In genomic region chr12:112654076-112654475, GRCm38 (mm10) we compare ENCODE assay signal across 19 mouse cellular contexts. TPM values are rescaled to one million over a fixed set of nuclear protein-coding genes. Genes with fewer than 3 reads are reported as not detected.
A peak's percentile ranks its signal among the peaks of the same experiment; 100 is the strongest.
DNase-seq lines count a peak whose midpoint lies in the region; ATAC-seq and TF ChIP-seq lines count a peak whose summit lies in the region.
"Had no signal": no experiment of that assay in that cellular context is flagged by ENCODE, and none has a peak within 500 bp of the region (broad histone marks: within the 10 kb centered on the region; RNA-seq: fewer than 3 reads in every experiment).

No protein-coding gene starts in this region.

- peaks cover 15% of the 10 kb centered on the region; the same call in 1 of the 2 replicates for H3K4me1 ChIP-seq in forebrain, embryonic 12.5 days
- H3K4me1 ChIP-seq in forebrain, embryonic 15.5 days: peaks cover 3% of the 10 kb centered on the region
- H3K4me1 ChIP-seq in heart, embryonic 16.5 days (ENCODE audit: control insufficient read depth, insufficient read depth, low read length): peaks cover 25% of the 10 kb centered on the region
- H3K4me1 ChIP-seq in kidney, embryonic 16.5 days (ENCODE audit: insufficient read depth, low read length): peaks cover 13% of the 10 kb centered on the region; the same call in 1 of the 2 replicates
- H3K4me1 ChIP-seq in kidney, embryonic 14.5 days (ENCODE audit: control insufficient read depth, insufficient read depth, low read length): 0 out of 2 replicates have a peak, but pooled peaks cover 6% of the 10 kb centered on the region
- peaks cover 59% of the 10 kb centered on the region for H3K4me1 ChIP-seq in E14TG2a.4 (replicated peaks; ENCODE audit: low read depth, low read length)

- no peak overlapping the region for H3K4me2 ChIP-seq in forebrain, embryonic 12.5 days
- no peak overlapping the region for H3K4me2 ChIP-seq in forebrain, embryonic 15.5 days (replicated peaks)
- no peak overlapping the region for H3K4me2 ChIP-seq in heart, embryonic 16.5 days (ENCODE audit: low read depth, low read length)
- H3K4me2 ChIP-seq in kidney, embryonic 16.5 days (replicated peaks; ENCODE audit: low read depth, low read length): no peak overlapping the region
- no peak overlapping the region for H3K4me2 ChIP-seq in kidney, embryonic 14.5 days (replicated peaks; ENCODE audit: low read depth, low read length)
- H3K4me2 ChIP-seq: limb, embryonic 13.5 days; midbrain, embryonic 15.5 days had no signal

- H3K9ac ChIP-seq in forebrain, embryonic 12.5 days: peak overlapping the region; percentile 4; the same call in 1 of the 2 replicates
- no peak overlapping the region for H3K9ac ChIP-seq in forebrain, embryonic 15.5 days (replicated peaks)
- 0 out of 2 replicates have a peak overlapping the region, but pooled peaks have one; percentile 35 for H3K9ac ChIP-seq in heart, embryonic 16.5 days (ENCODE audit: low read length)
- H3K9ac ChIP-seq in kidney, embryonic 16.5 days (replicated peaks; ENCODE audit: low read length): no peak overlapping the region
- no peak overlapping the region for H3K9ac ChIP-seq in kidney, embryonic 14.5 days (ENCODE audit: low read depth, low read length)
- H3K9ac ChIP-seq: forebrain, postnatal 0 days; limb, embryonic 13.5 days; liver, embryonic 14.5 days; midbrain, embryonic 15.5 days had no signal

- WGBS in forebrain, embryonic 12.5 days: 90% methylated on average over 5 of the region's 5 CpGs
- 83% methylated on average over 5 of the region's 5 CpGs for WGBS in forebrain, embryonic 15.5 days
- WGBS in heart, embryonic 16.5 days: 92% methylated on average over 5 of the region's 5 CpGs
- WGBS in kidney, embryonic 16.5 days: 77% methylated on average over 5 of the region's 5 CpGs
- WGBS in kidney, embryonic 14.5 days: 83% methylated on average over 5 of the region's 5 CpGs

- no peak for ATAC-seq in forebrain, embryonic 12.5 days (ENCODE audit: low FRiP score)
- no peak for ATAC-seq in forebrain, embryonic 15.5 days (replicated peaks)
- ATAC-seq in heart, embryonic 16.5 days (replicated peaks; ENCODE audit: extremely low read depth, insufficient read depth, low FRiP score): no peak
- ATAC-seq in kidney, embryonic 16.5 days (ENCODE audit: low FRiP score, low TSS enrichment): no peak
- no peak for ATAC-seq in kidney, embryonic 14.5 days (ENCODE audit: low FRiP score, low TSS enrichment)

- H3K4me3 ChIP-seq in forebrain, embryonic 12.5 days (replicated peaks): no peak overlapping the region
- no peak overlapping the region for H3K4me3 ChIP-seq in forebrain, embryonic 15.5 days
- no peak overlapping the region for H3K4me3 ChIP-seq in heart, embryonic 16.5 days (ENCODE audit: low read length)
- H3K4me3 ChIP-seq in kidney, embryonic 16.5 days (ENCODE audit: low read length): no peak overlapping the region
- H3K4me3 ChIP-seq in kidney, embryonic 14.5 days (ENCODE audit: low read length): no peak overlapping the region
- 0 out of 2 replicates have a peak overlapping the region, but pooled peaks have one; percentile 0 for H3K4me3 ChIP-seq in E14TG2a.4 (replicated peaks; ENCODE audit: low read length)
- H3K4me3 ChIP-seq: hindbrain, embryonic 10.5 days; limb, embryonic 13.5 days; midbrain, embryonic 15.5 days had no signal

- H3K27me3 ChIP-seq in forebrain, embryonic 12.5 days: no peaks in the 10 kb centered on the region
- no peaks in the 10 kb centered on the region for H3K27me3 ChIP-seq in forebrain, embryonic 15.5 days
- no peaks in the 10 kb centered on the region for H3K27me3 ChIP-seq in heart, embryonic 16.5 days (ENCODE audit: control insufficient read depth, insufficient read depth, low read length)
- H3K27me3 ChIP-seq in kidney, embryonic 16.5 days (ENCODE audit: insufficient read depth, low read length): no peaks in the 10 kb centered on the region
- no peaks in the 10 kb centered on the region for H3K27me3 ChIP-seq in kidney, embryonic 14.5 days (ENCODE audit: control insufficient read depth, insufficient read depth, low read length)
- H3K27me3 ChIP-seq in E14TG2a.4 (ENCODE audit: insufficient read depth, low read length): no peaks in the 10 kb centered on the region
- H3K27me3 ChIP-seq: limb, embryonic 13.5 days; midbrain, embryonic 15.5 days had no signal

- no peak for TF ChIP-seq CTCF in E14TG2a.4 (conservative IDR thresholded peaks at IDR 0.05; ENCODE audit: low read length)

- peak overlapping the region; percentile 36; the same call in 1 of the 2 replicates for H3K27ac ChIP-seq in forebrain, embryonic 12.5 days
- no peak overlapping the region for H3K27ac ChIP-seq in forebrain, embryonic 15.5 days (replicated peaks)
- H3K27ac ChIP-seq in heart, embryonic 16.5 days (ENCODE audit: low read length): peak overlapping the region; percentile 91
- H3K27ac ChIP-seq in kidney, embryonic 16.5 days (ENCODE audit: low read length): peak overlapping the region; percentile 39; the same call in 1 of the 2 replicates
- no peak overlapping the region; the same call in 1 of the 2 replicates for H3K27ac ChIP-seq in kidney, embryonic 14.5 days (ENCODE audit: low read depth, low read length)
- H3K27ac ChIP-seq: limb, embryonic 13.5 days; liver, embryonic 14.5 days; midbrain, embryonic 15.5 days; stomach, postnatal 0 days had no signal

- peaks cover 96% of the 10 kb centered on the region for H3K36me3 ChIP-seq in forebrain, embryonic 12.5 days (replicated peaks)
- peaks cover 60% of the 10 kb centered on the region for H3K36me3 ChIP-seq in forebrain, embryonic 15.5 days
- peaks cover 62% of the 10 kb centered on the region for H3K36me3 ChIP-seq in heart, embryonic 16.5 days (ENCODE audit: control insufficient read depth, insufficient read depth)
- H3K36me3 ChIP-seq in kidney, embryonic 16.5 days (ENCODE audit: insufficient read depth, low read length): peaks cover 84% of the 10 kb centered on the region
- H3K36me3 ChIP-seq in kidney, embryonic 14.5 days (ENCODE audit: control insufficient read depth, insufficient read depth, low read length): peaks cover 92% of the 10 kb centered on the region
- H3K36me3 ChIP-seq in E14TG2a.4 (ENCODE audit: insufficient read depth, low read length): peaks cover 95% of the 10 kb centered on the region

- DNase-seq in heart, adult 8-10 months (ENCODE audit: low spot score): no peak
- no peak for DNase-seq in testis, postnatal 10 days (ENCODE audit: low spot score)
- DNase-seq: adrenal gland, postnatal 14 days; forebrain, postnatal 0 days; gastrocnemius, postnatal 36 days; kidney, adult 8-10 months; right cerebral cortex, adult 18-20 months had no signal

- no peaks in the 10 kb centered on the region for H3K9me3 ChIP-seq in forebrain, embryonic 12.5 days
- H3K9me3 ChIP-seq in forebrain, embryonic 15.5 days: no peaks in the 10 kb centered on the region
- no peaks in the 10 kb centered on the region for H3K9me3 ChIP-seq in heart, embryonic 16.5 days (replicated peaks; ENCODE audit: control insufficient read depth, low read length)
- no peaks in the 10 kb centered on the region for H3K9me3 ChIP-seq in kidney, embryonic 16.5 days (ENCODE audit: low read length)
- H3K9me3 ChIP-seq in kidney, embryonic 14.5 days (ENCODE audit: control insufficient read depth, low read length): no peaks in the 10 kb centered on the region
- no peaks in the 10 kb centered on the region for H3K9me3 ChIP-seq in E14TG2a.4 (ENCODE audit: low read length)
- H3K9me3 ChIP-seq: G1E; hindbrain, embryonic 10.5 days; limb, embryonic 13.5 days; midbrain, embryonic 15.5 days had no signal

RNA-seq across cellular contexts. Expression of gene Siva1, which starts 9.6 kb away (rescaled TPM):
- 151 and 173 TPM in 2 replicates for polyA plus RNA-seq in forebrain, embryonic 12.5 days (2016; fragmentation: Nextera tagmentation; extraction: Ambion mirVana)
- 77.2 and 91.2 TPM in 2 replicates for polyA plus RNA-seq in forebrain, embryonic 15.5 days (2015; fragmentation: Nextera tagmentation; extraction: Ambion mirVana)
- 117 and 139 TPM in 2 replicates for polyA plus RNA-seq in heart, embryonic 16.5 days (2015; fragmentation: Nextera tagmentation; extraction: Ambion mirVana)
- 10 to 100 TPM; 28.3 to 35.2 (median 30.0) TPM for total RNA-seq in heart, adult 8-10 months (2022)
- polyA plus RNA-seq in kidney, embryonic 16.5 days (2015; fragmentation: Nextera tagmentation; extraction: Ambion mirVana): 273 and 296 TPM in 2 replicates
- 314 and 362 TPM in 2 replicates for polyA plus RNA-seq in kidney, embryonic 14.5 days (2014; fragmentation: Nextera tagmentation; extraction: Ambion mirVana)

RNA-seq across cellular contexts. Expression of gene Akt1, which starts 20.6 kb away (rescaled TPM):
- polyA plus RNA-seq in forebrain, embryonic 12.5 days (2016; fragmentation: Nextera tagmentation; extraction: Ambion mirVana): 47.0 and 71.6 TPM in 2 replicates
- 79.1 and 147 TPM in 2 replicates for polyA plus RNA-seq in forebrain, embryonic 15.5 days (2015; fragmentation: Nextera tagmentation; extraction: Ambion mirVana)
- polyA plus RNA-seq in heart, embryonic 16.5 days (2015; fragmentation: Nextera tagmentation; extraction: Ambion mirVana): 51.4 and 56.7 TPM in 2 replicates
- total RNA-seq in heart, adult 8-10 months (2022): 100 to 1,000 TPM; 161 to 195 (median 179) TPM
- polyA plus RNA-seq in kidney, embryonic 16.5 days (2015; fragmentation: Nextera tagmentation; extraction: Ambion mirVana): 49.5 TPM in 2 replicates
- polyA plus RNA-seq in kidney, embryonic 14.5 days (2014; fragmentation: Nextera tagmentation; extraction: Ambion mirVana): 50.8 and 58.5 TPM in 2 replicates

RNA-seq across cellular contexts. Expression of gene Zbtb42, which starts 24.6 kb away (rescaled TPM):
- polyA plus RNA-seq in forebrain, embryonic 12.5 days (2016; fragmentation: Nextera tagmentation; extraction: Ambion mirVana): 4.6 and 5.1 TPM in 2 replicates
- 0.98 TPM in 2 replicates for polyA plus RNA-seq in forebrain, embryonic 15.5 days (2015; fragmentation: Nextera tagmentation; extraction: Ambion mirVana)
- polyA plus RNA-seq in heart, embryonic 16.5 days (2015; fragmentation: Nextera tagmentation; extraction: Ambion mirVana): 4.9 and 6.9 TPM in 2 replicates
- 1 to 10 TPM; 4.0 to 5.5 (median 4.9) TPM for total RNA-seq in heart, adult 8-10 months (2022)
- polyA plus RNA-seq in kidney, embryonic 16.5 days (2015; fragmentation: Nextera tagmentation; extraction: Ambion mirVana): 6.4 and 7.0 TPM in 2 replicates
- polyA plus RNA-seq in kidney, embryonic 14.5 days (2014; fragmentation: Nextera tagmentation; extraction: Ambion mirVana): 3.8 and 5.7 TPM in 2 replicates

RNA-seq across cellular contexts. Expression of gene Adssl1, which starts 34.2 kb away (rescaled TPM):
- polyA plus RNA-seq in forebrain, embryonic 12.5 days (2016; fragmentation: Nextera tagmentation; extraction: Ambion mirVana): 2.0 and 2.8 TPM in 2 replicates
- 2.0 and 2.2 TPM in 2 replicates for polyA plus RNA-seq in forebrain, embryonic 15.5 days (2015; fragmentation: Nextera tagmentation; extraction: Ambion mirVana)
- 108 and 118 TPM in 2 replicates for polyA plus RNA-seq in heart, embryonic 16.5 days (2015; fragmentation: Nextera tagmentation; extraction: Ambion mirVana)
- total RNA-seq in heart, adult 8-10 months (2022): 100 to 1,000 TPM; 184 to 207 (median 193) TPM
- polyA plus RNA-seq in kidney, embryonic 16.5 days (2015; fragmentation: Nextera tagmentation; extraction: Ambion mirVana): 10.7 and 12.7 TPM in 2 replicates
- polyA plus RNA-seq in kidney, embryonic 14.5 days (2014; fragmentation: Nextera tagmentation; extraction: Ambion mirVana): 8.0 and 9.3 TPM in 2 replicates
- total RNA-seq: G1E had no signal

Comparison
In these comparisons a context has a peak if more than half of its experiments do, and no peak if none do; other contexts are left out.
1. H3K27ac ChIP-seq: peak in forebrain, embryonic 12.5 days (single experiment), heart, embryonic 16.5 days (single experiment) and kidney, embryonic 16.5 days (single experiment); none in forebrain, embryonic 15.5 days (single experiment) and kidney, embryonic 14.5 days (single experiment).
2. H3K9ac ChIP-seq: peak in forebrain, embryonic 12.5 days (single experiment) and heart, embryonic 16.5 days (single experiment); none in forebrain, embryonic 15.5 days (single experiment), kidney, embryonic 16.5 days (single experiment) and kidney, embryonic 14.5 days (single experiment).